Mouse (Mus musculus): ENCODE data around the gene Dbx1. TPM values are rescaled to one million over a fixed set of nuclear protein-coding genes. Genes with fewer than 3 reads are reported as not detected.

The Dbx1 gene
- total and polyA plus RNA-seq, 2 experiments from 2014 or later: 0.77 to 0.84 TPM

DNA sequence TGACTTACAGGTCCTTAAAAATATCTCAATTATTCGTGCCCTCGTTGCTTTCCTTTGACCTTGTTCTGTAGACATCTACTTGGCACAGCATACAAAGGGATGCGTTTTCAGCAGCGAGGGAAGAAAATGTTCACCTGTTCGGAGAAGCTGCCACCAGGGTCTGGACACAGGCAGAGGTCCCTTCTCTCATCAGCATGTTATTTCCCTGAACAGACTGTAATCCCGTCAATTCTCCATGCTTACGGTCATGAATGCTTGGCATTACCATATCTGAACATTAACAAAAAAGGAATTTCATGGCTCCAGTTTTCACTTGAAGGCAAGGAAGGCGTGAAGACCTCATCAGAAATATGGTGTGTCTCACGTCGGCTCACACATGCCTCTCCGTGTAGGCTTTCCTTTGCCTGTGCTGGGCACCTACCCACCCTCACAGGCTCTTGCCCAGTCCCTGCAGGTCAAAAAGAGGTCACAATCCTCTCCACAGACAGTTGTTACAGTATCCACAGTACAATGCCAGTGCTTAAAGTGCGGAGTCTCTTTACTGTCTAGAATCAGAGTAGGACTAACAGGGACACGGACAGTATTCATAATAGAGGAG, 31.7 kb upstream of the Dbx1 start:
- no peak overlapping the region for H3K4me3 ChIP-seq (ENCODE audit: low read depth, low read length)
- peaks cover 25% of the 10 kb centered on the region for H3K27me3 ChIP-seq (ENCODE audit: insufficient read depth, low read length)
- no peaks in the 10 kb centered on the region for H3K36me3 ChIP-seq (ENCODE audit: insufficient read depth, low read length)
- H3K9ac ChIP-seq (replicated peaks; ENCODE audit: low read length, poor library complexity, severe bottlenecking): no peak overlapping the region
- DNase-seq (ENCODE audit: low spot score): no peak
- no peak for TF ChIP-seq CTCF (IDR thresholded peaks at IDR 0.05)
- ATAC-seq (ENCODE audit: low FRiP score): no peak
- H3K4me1 ChIP-seq (ENCODE audit: insufficient read depth, low read length): no peaks in the 10 kb centered on the region
- H3K4me2 ChIP-seq (ENCODE audit: low read depth, low read length, poor library complexity, severe bottlenecking): no peak overlapping the region
- 45% methylated on average over 13 of the region's 13 CpGs for WGBS
- no peaks in the 10 kb centered on the region for H3K9me3 ChIP-seq (ENCODE audit: low read length)
- H3K27ac ChIP-seq (ENCODE audit: low read depth, low read length): no peak overlapping the region

- H3K9me3 ChIP-seq (ENCODE audit: low read length): no peaks in the 10 kb centered on the region
- no peak overlapping the region for H3K9ac ChIP-seq (replicated peaks; ENCODE audit: low read length, poor library complexity, severe bottlenecking)
- DNase-seq (ENCODE audit: low spot score) (no peak), ATAC-seq (ENCODE audit: low FRiP score) (no peak)
- no peaks in the 10 kb centered on the region for H3K4me1 ChIP-seq (ENCODE audit: insufficient read depth, low read length)
- no peak overlapping the region for H3K4me3 ChIP-seq (ENCODE audit: low read depth, low read length)
- no peak overlapping the region for H3K27ac ChIP-seq (ENCODE audit: low read depth, low read length)
- 89% methylated on average over 3 of the region's 3 CpGs for WGBS
- no peaks in the 10 kb centered on the region for H3K36me3 ChIP-seq (ENCODE audit: insufficient read depth, low read length)
- no peak for TF ChIP-seq CTCF (IDR thresholded peaks at IDR 0.05)
- no peak overlapping the region for H3K4me2 ChIP-seq (ENCODE audit: low read depth, low read length, poor library complexity, severe bottlenecking)
- H3K27me3 ChIP-seq (ENCODE audit: insufficient read depth, low read length): peaks cover 36% of the 10 kb centered on the region
Observed at GRCm38 (mm10) chr7:49663575-49663974, 26.9 kb upstream of the Dbx1 start.

GRCm38 (mm10) chr7:49662492-49663026, 25.9 kb upstream of the Dbx1 start:
- 14% methylated on average over 7 of the region's 7 CpGs for WGBS
- H3K4me2 ChIP-seq (ENCODE audit: low read depth, low read length, poor library complexity, severe bottlenecking): no peak overlapping the region
- no peak for ATAC-seq (ENCODE audit: low FRiP score)
- no peaks in the 10 kb centered on the region for H3K4me1 ChIP-seq (ENCODE audit: insufficient read depth, low read length)
- no peak overlapping the region for H3K27ac ChIP-seq (ENCODE audit: low read depth, low read length)
- no peaks in the 10 kb centered on the region for H3K9me3 ChIP-seq (ENCODE audit: low read length)
- no peak overlapping the region for H3K9ac ChIP-seq (replicated peaks; ENCODE audit: low read length, poor library complexity, severe bottlenecking)
- no peak overlapping the region for H3K4me3 ChIP-seq (ENCODE audit: low read depth, low read length)
- no peak for DNase-seq (ENCODE audit: low spot score)
- H3K36me3 ChIP-seq (ENCODE audit: insufficient read depth, low read length): no peaks in the 10 kb centered on the region
- H3K27me3 ChIP-seq (ENCODE audit: insufficient read depth, low read length): peaks cover 38% of the 10 kb centered on the region
- TF ChIP-seq CTCF (IDR thresholded peaks at IDR 0.05): no peak

GRCm38 (mm10) chr7:49661811-49662491, 25.3 kb upstream of the Dbx1 start:
- 1% methylated on average over 24 of the region's 24 CpGs for WGBS
- Histone ChIP-seq H3K27me3 (ENCODE audit: insufficient read depth, low read length) (peaks cover 44% of the 10 kb centered on the region), H3K4me2 (ENCODE audit: low read depth, low read length, poor library complexity, severe bottlenecking) (no peak overlapping the region), H3K4me1 (ENCODE audit: insufficient read depth, low read length) (no peaks in the 10 kb centered on the region), H3K4me3 (ENCODE audit: low read depth, low read length) (no peak overlapping the region), H3K9me3 (ENCODE audit: low read length) (no peaks in the 10 kb centered on the region), H3K27ac (ENCODE audit: low read depth, low read length) (no peak overlapping the region), H3K36me3 (ENCODE audit: insufficient read depth, low read length) (no peaks in the 10 kb centered on the region), H3K9ac (replicated peaks; ENCODE audit: low read length, poor library complexity, severe bottlenecking) (no peak overlapping the region)
- ATAC-seq (ENCODE audit: low FRiP score) (no peak), DNase-seq (ENCODE audit: low spot score) (no peak)
- no peak for TF ChIP-seq CTCF (IDR thresholded peaks at IDR 0.05)

DNA sequence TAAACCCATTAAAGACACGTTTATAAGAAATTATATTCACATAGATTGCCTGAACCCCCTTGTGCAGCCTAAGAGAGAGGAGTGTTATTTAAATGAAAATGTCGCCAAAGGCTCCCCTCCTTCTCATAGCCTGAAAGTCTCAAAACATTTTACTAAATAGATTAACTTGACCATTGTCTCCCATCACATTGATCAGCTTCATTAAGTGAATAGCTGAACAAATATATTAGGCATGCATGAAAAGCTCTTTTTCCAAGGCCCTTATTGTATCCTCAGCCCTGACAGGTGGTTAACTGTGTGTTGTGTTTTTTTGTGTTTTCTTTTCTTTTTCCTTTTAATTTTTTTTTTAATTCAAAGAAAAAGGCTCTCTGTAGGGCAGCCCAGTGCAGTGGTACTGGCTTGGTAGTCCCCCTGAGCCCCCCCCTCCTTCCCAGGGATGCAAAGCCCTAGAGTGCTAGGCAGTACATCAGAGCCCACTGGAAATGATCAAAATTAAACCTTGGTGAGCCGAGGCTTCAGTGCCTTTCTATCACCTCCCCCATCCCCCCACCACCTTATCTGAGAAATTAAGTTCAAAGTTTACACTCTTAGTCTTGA, 4.2 kb upstream of the Dbx1 start:
- Histone ChIP-seq H3K9ac (replicated peaks; ENCODE audit: low read length, poor library complexity, severe bottlenecking) (no peak overlapping the region), H3K4me1 (ENCODE audit: insufficient read depth, low read length) (no peaks in the 10 kb centered on the region), H3K36me3 (ENCODE audit: insufficient read depth, low read length) (no peaks in the 10 kb centered on the region), H3K27me3 (ENCODE audit: insufficient read depth, low read length) (peaks cover 43% of the 10 kb centered on the region), H3K4me3 (ENCODE audit: low read depth, low read length) (no peak overlapping the region), H3K4me2 (ENCODE audit: low read depth, low read length, poor library complexity, severe bottlenecking) (no peak overlapping the region), H3K9me3 (ENCODE audit: low read length) (0 out of 2 replicates have a peak, but pooled peaks cover 3% of the 10 kb centered on the region), H3K27ac (ENCODE audit: low read depth, low read length) (no peak overlapping the region)
- DNase-seq (ENCODE audit: low spot score) (no peak), ATAC-seq (ENCODE audit: low FRiP score) (no peak)
- no peak for TF ChIP-seq CTCF (IDR thresholded peaks at IDR 0.05)
- WGBS: 22% methylated on average over 3 of the region's 3 CpGs
